Mouse (Mus musculus) right cerebral cortex, postnatal 14 days (tissue): ENCODE measurements around the gene Btbd35f9.
"Not testable (repeated sequence)": the region's sequence is repeated elsewhere in the genome, so short reads cannot be mapped to it uniquely, and the experiment has no call there.

Experiments
- DNase-seq: peaks from one replicate; pipeline ENCODE4 v3.0.0; 2022

Gene Btbd35f9

DNA sequence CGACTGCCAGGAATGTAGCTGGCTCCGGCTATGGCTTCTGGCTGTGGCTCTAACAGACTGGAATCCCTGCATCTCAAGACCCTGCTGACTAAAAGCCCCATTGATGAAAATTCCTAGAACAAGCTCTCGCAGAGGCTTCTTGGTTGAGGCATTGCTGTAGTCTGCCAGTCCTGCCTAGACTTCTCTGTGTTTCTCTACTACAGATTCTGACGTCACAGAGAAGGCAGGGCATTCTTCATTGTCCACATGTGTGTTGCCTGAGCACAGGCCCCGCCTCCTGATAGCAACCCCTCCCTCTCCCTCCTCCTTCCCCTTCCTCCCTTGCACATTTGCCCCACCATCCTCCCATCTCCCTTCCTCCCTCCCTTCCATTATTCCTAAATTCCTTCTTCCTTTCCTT, at the start of gene Btbd35f9:
Btbd35f9 (minus strand) TSS at position 101 of the 400 bp plus-strand sequence.
- not testable (repeated sequence) for DNase-seq
